Mouse (Mus musculus) olfactory bulb, adult 2 months (tissue): ENCODE data around the gene Gm49395.

Experiments
- CTCF ChIP-seq: fragments of 200-500 bp; IDR thresholded peaks from 2 replicates; pipeline ENCODE4 v1.5.1; 2012; ENCODE audit warnings: low read depth, mild to moderate bottlenecking, low read length, moderate library complexity; ENCODE audit not compliant: insufficient read depth
- POLR2A ChIP-seq: fragments of 200-500 bp; IDR thresholded peaks from 2 replicates; pipeline ENCODE4 v1.6.1; 2012; ENCODE audit warnings: mild to moderate bottlenecking, low read depth, low read length, moderate library complexity; ENCODE audit not compliant: insufficient read depth

GRCm38 (mm10) chr13:115098227-115098626 lies 3.5 kb downstream of the Gm49395 start:
- TF ChIP-seq CTCF (no peak), POLR2A (no peak)
